8 mouse cellular contexts compared by ENCODE assay signal in genomic region chr2:117250001-117250510, GRCm38 (mm10). TPM values are rescaled to one million over a fixed set of nuclear protein-coding genes. Genes with fewer than 3 reads are reported as not detected.
DNase-seq lines count a peak whose midpoint lies in the region; ATAC-seq and TF ChIP-seq lines count a peak whose summit lies in the region.

No protein-coding gene starts in this region.

- H3K9me3 ChIP-seq in kidney, embryonic 15.5 days (replicated peaks), result no peaks in the 10 kb centered on the region
- no peaks in the 10 kb centered on the region for H3K9me3 ChIP-seq in ES-E14 (ENCODE audit: control insufficient read depth, insufficient read depth, low read depth, low read length)
- H3K9me3 ChIP-seq in midbrain, embryonic 13.5 days, result no peaks in the 10 kb centered on the region

- ATAC-seq in kidney, embryonic 15.5 days (replicated peaks; ENCODE audit: low FRiP score), result peak; percentile 81
- peak; percentile 48; the same call in 1 of the 2 replicates for ATAC-seq in erythroblast, adult 5-6 weeks (replicated peaks; ENCODE audit: low FRiP score, poor library complexity, severe bottlenecking)
- ATAC-seq in inflammation-experienced regulatory T-cells, adult 6 months, result peak; percentile 18
- ATAC-seq in midbrain, embryonic 13.5 days, result peak; percentile 80; the same call in 1 of the 2 replicates

- H3K27me3 ChIP-seq in kidney, embryonic 15.5 days, result 0 out of 2 replicates have a peak, but pooled peaks cover 2% of the 10 kb centered on the region
- no peaks in the 10 kb centered on the region for H3K27me3 ChIP-seq in midbrain, embryonic 13.5 days

- WGBS in kidney, embryonic 15.5 days, result under 1% methylated on average over 23 of the region's 24 CpGs
- WGBS in midbrain, embryonic 13.5 days, result under 1% methylated on average over 24 of the region's 24 CpGs

- DNase-seq in kidney, postnatal 10 days, result no peak
- peak; percentile 25 for DNase-seq in ES-E14 (ENCODE audit: low read depth, low spot score)
- no peak for DNase-seq in gastrocnemius, adult 8-10 months (ENCODE audit: low spot score in 2 of 2)
- no peak for DNase-seq in embryo, embryonic 9.5 days (ENCODE audit: extremely low spot score)

- peaks cover 6% of the 10 kb centered on the region for H3K4me1 ChIP-seq in kidney, embryonic 15.5 days
- peaks cover 0 to 1% of the 10 kb centered on the region in 2 experiments; a peak in 1 of 4 replicates for H3K4me1 ChIP-seq in ES-E14 (ENCODE audit: control insufficient read depth in 2 of 2, insufficient read depth in 2 of 2, low read length in 2 of 2, poor library complexity in 1 of 2)
- H3K4me1 ChIP-seq in midbrain, embryonic 13.5 days (replicated peaks), result peaks cover 22% of the 10 kb centered on the region

- peak overlapping the region; percentile 95 for H3K4me3 ChIP-seq in kidney, embryonic 15.5 days (replicated peaks)
- H3K4me3 ChIP-seq in ES-E14 (ENCODE audit: insufficient read depth in 1 of 2, low read depth in 1 of 2, low read length in 2 of 2, poor library complexity in 1 of 2, severe bottlenecking in 1 of 2), result peak overlapping the region; percentile 77 to 99
- H3K4me3 ChIP-seq in midbrain, embryonic 13.5 days (replicated peaks), result peak overlapping the region; percentile 92

- no peaks in the 10 kb centered on the region for H3K36me3 ChIP-seq in kidney, embryonic 15.5 days
- no peaks in the 10 kb centered on the region for H3K36me3 ChIP-seq in ES-E14 (ENCODE audit: control insufficient read depth, insufficient read depth, low read length, poor library complexity, severe bottlenecking)
- no peaks in the 10 kb centered on the region for H3K36me3 ChIP-seq in midbrain, embryonic 13.5 days

- H3K27ac ChIP-seq in kidney, embryonic 15.5 days, result peak overlapping the region; percentile 91
- H3K27ac ChIP-seq in ES-E14 (ENCODE audit: insufficient read depth, low read depth, low read length, poor library complexity, severe bottlenecking), result no peak overlapping the region
- H3K27ac ChIP-seq in midbrain, embryonic 13.5 days, result peak overlapping the region; percentile 93

- H3K9ac ChIP-seq in kidney, embryonic 15.5 days, result peak overlapping the region; percentile 92
- H3K9ac ChIP-seq in ES-E14 (ENCODE audit: insufficient read depth, low read depth, low read length, poor library complexity, severe bottlenecking), result peak overlapping the region; percentile 100
- peak overlapping the region; percentile 90 for H3K9ac ChIP-seq in midbrain, embryonic 13.5 days (replicated peaks)

- H3K4me2 ChIP-seq in kidney, embryonic 15.5 days, result peak overlapping the region; percentile 68
- peak overlapping the region; percentile 83 for H3K4me2 ChIP-seq in midbrain, embryonic 13.5 days (replicated peaks)

- in situ Hi-C loops in ES-E14 (cut with MboI; ENCODE audit: low sequenced_read_pairs in 2 of 2, unreplicated experiment in 2 of 2), result loop anchor here in 1 of 2 experiments (25.0 kb wide), 1 partner anchor 187 kb away; no protein-coding TSS in a partner anchor

TF ChIP-seq in ES-E14, 5 proteins besides CTCF, POLR2A, EP300 and RAD21:
- TF ChIP-seq ZC3H11A (IDR thresholded peaks at IDR 0.05; ENCODE audit: borderline replicate concordance, low read depth, low read length), result no peak
- no peak for TF ChIP-seq ZNF384 (IDR thresholded peaks at IDR 0.05; ENCODE audit: low read depth, low read length)
- no peak for TF ChIP-seq CHD2 (IDR thresholded peaks at IDR 0.05; ENCODE audit: low read depth, low read length)
- TF ChIP-seq MAFK (IDR thresholded peaks at IDR 0.05; ENCODE audit: insufficient read depth, low read depth, low read length), result no peak

RNA-seq across cellular contexts. Expression of gene Fam98b, which starts 0.5 kb away (rescaled TPM):
- 13.4 and 14.1 TPM in 2 replicates for polyA plus RNA-seq in kidney, embryonic 15.5 days (2015; fragmentation: Nextera tagmentation; extraction: Ambion mirVana)
- total RNA-seq in ES-E14 (2012; rRNA removed), result 7.9 and 13.7 TPM in 2 replicates
- 11.5 and 16.3 TPM in 2 replicates for total RNA-seq in erythroblast, adult 5-6 weeks (2015; ENCODE audit: low replicate concordance)
- 0.28 and 4.1 TPM in 2 replicates for total RNA-seq in erythroblast, adult 5-6 weeks (2017; ENCODE audit: low replicate concordance)
- 10 to 100 TPM in 1 of 3 experiments, 1 to 10 TPM in 2; 6.6 to 13.5 (median 9.7) TPM for polyA plus RNA-seq in inflammation-experienced regulatory T-cells, adult 6 months (2017; shearing (Covaris generic))
- polyA plus RNA-seq in midbrain, embryonic 13.5 days (2015; fragmentation: Nextera tagmentation; extraction: Ambion mirVana), result 21.3 and 21.6 TPM in 2 replicates
- 10 to 100 TPM; 19.3 to 22.4 (median 19.7) TPM for total RNA-seq in gastrocnemius, adult 8-10 months (2022)

Comparison
In these comparisons a context has a peak if more than half of its experiments do, and no peak if none do; other contexts are left out.
1. ATAC-seq: peak in every context shown above with its lines; median percentile 81 in kidney, embryonic 15.5 days; 80 in midbrain, embryonic 13.5 days; 48 in erythroblast, adult 5-6 weeks; 18 in inflammation-experienced regulatory T-cells, adult 6 months.